Mouse (Mus musculus) heart, postnatal 36 days (tissue): ENCODE measurements around the gene Olfr747. TPM values are rescaled to one million over a fixed set of nuclear protein-coding genes. Genes with fewer than 3 reads are reported as not detected.
"Not testable (repeated sequence)": the region's sequence is repeated elsewhere in the genome, so short reads cannot be mapped to it uniquely, and the experiment has no call there.

Experiments
- DNase-seq, 2 experiments: peaks; one replicate each; pipeline ENCODE4 v3.0.0; 2021 to 2022
- intact Hi-C: fragments of 180-260 bp; cut with DNase I; formaldehyde crosslinking; loops from one replicate; pipeline ENCODE4 v1.15.1; 2025
- total RNA-seq, 2 experiments: library from RNA; stranded (reverse); gene quantifications; 2 replicates each; pipeline ENCODE4 v1.2.3; 2021

The Olfr747 gene
- not detected for total RNA-seq

DNA sequence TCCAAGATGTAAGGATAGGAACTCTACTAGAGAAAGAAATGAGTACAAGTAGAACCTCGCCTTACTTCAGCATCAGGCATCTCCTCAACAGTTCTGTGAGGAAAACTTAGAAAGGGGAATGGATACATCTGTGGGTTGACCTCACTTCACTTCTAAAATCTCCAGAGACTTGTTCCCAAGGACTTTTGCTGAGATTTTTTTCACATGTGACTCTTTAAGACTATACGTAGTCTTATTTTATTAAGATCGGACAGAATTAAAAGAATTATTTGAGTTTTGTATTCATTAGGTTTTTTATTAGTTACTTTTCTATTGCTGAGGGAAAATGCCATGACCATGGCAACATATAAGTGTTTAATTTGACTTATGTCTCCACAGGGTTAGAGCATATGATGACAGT lies at the start of gene Olfr747:
TSS of gene Olfr747 (minus strand) at position 101 of the 400 bp plus-strand sequence.
- intact Hi-C loops, result no loop called here
- no peak for DNase-seq

DNA sequence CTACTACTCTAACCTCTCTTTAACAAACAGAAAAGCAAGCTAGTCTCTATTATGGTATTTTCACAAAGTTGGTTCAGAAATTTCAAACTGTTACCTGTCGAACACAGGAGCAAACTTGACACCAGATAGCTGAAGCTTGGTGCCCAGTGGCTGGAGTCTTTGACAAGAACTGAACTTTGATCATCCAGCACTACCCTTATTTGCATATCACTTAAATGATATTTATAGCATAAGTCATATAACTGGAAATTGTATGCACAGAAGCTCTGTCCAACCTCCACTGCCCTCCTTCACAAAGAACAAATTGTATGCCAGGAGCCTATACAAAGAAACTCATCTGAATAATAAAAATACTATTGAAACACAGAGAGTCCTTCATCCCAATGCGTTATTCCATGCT lies 48.6 kb upstream of the Olfr747 start:
- intact Hi-C loops, result no loop called here
- no peak for DNase-seq

DNA sequence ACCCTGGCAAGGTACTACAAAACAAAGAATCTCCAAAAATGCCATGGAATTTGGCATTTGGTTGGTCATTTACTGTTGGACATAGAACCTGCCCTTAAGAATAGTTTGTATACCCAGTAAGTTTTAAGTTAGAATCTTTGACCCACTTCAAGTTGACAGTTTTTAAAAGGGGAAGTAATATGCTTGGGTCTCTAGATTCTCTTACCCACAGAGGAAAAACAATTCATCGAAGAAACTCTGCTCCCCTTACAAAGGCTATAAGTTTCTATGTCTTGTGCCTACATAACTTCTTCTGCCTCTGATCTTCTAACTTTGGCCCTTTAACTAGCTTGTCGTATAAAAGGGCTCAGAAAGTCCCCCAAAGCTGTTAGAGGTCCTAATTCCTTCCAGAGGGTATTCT lies 47.3 kb upstream of the Olfr747 start:
- no peak for DNase-seq
- intact Hi-C loops, result no loop called here

DNA sequence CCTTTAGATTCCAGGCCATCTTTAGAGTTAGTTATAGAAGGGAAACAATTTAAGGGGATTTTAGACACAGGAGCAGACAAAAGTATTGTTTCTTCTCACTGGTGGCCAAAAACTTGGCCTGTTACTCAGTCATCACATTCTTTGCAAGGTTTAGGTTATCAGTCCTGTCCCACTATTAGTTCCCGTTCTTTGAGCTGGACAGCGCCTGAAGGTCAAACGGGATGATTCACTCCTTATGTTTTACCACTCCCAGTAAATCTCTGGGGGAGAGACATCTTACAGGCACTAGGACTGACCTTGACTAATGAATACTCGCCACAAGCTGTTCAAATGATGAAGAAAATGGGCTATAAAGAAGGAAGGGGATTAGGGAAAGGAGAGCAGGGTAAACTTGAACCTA lies 29.4 kb upstream of the Olfr747 start:
- DNase-seq, intact Hi-C loops: not testable (repeated sequence)

DNA sequence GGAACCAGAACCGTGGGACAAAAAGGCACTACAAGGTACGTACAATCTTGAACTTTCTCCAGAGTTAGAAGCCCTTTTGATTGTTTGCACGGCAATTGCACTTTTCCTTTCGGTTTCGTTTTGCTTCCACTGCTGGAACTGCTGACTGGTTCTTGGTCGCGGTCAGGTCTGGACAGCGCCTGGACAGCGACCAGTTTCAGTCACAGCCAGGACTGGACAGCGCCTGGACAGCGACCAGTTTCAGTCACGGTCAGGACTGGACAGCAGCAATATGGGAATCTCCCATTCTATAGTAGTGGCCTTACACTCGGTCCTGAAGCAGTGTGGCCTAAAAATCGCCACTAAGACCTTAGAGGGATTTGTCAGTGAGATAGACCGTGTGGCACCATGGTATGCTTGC lies 26.9 kb upstream of the Olfr747 start:
- intact Hi-C loops, DNase-seq: not testable (repeated sequence)

DNA sequence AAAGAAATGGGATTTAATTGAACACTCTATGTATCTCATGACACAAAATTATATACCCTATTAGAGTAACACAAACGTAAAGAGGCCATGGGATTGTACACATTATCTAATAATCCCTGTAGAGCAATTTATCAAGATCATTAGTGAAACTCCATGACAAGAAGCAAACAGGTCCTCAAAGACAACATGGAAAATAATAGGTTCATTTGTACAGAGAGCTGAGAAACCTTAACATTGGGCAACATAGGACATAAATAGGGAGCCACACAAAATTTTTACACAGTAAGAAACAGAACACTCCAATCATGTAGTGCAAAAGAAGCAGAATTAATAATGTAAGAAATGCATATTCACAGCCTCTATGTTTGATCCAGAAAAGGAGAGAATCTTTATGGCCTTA lies 14.1 kb upstream of the Olfr747 start, which contains the start of gene Olfr748:
TSS of gene Olfr748 (plus strand) at position 301 of the 400 bp plus-strand sequence.
- no peak for DNase-seq
- intact Hi-C loops, result no loop called here

DNA sequence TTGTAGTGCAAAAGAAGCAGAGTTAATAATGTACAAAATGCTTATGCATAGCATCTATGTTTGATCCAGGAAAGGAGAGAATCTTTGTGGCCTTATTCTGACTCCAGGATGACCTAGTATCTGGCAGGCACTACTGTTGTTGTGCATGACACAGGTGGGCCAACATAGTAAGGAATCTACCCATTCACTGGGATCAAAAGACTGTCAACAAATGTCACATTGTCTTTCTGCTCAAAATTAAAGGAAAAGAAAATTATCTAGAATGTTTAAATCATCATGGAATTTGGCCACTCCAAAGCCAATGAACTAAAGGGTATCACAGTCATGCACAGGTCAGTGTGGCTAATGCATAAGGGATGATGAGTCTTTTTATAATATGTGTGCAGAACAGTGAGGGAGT lies 46.2 kb downstream of the Olfr747 start, which contains the start of gene Olfr746:
TSS of gene Olfr746 (plus strand) at position 301 of the 400 bp plus-strand sequence.
- DNase-seq, result no peak
- intact Hi-C loops, result no loop called here

DNA sequence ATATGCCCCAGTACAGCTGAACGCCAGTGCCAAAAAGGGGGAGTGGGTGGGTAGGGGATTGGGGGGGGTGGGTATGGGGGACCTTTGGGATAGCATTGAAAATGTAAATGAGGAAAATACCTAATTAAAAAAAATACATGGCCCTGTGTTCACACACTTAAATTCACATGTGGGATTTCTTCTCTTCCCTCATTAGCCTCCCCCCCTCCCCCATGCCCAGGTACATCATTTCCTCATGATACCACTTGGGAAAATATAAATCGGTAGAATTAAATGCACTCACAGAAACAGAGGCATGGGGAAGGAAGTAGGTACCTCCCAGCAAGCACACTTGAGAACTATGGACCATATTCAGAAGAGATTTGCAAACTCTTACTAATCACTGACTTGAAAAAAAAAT lies 53.9 kb downstream of the Olfr747 start, which contains the start of gene Olfr745:
TSS of gene Olfr745 (plus strand) at position 301 of the 400 bp plus-strand sequence.
- intact Hi-C loops, result no loop called here

More for the DNA sequence above, 53.9 kb downstream of the Olfr747 start, which contains the start of gene Olfr745:
- no peak for DNase-seq

Other genes starting within 250 kb of the Olfr747 start
- not detected for gene Olfr740, start 247.7 kb downstream of the Olfr747 start, total RNA-seq
- gene Olfr741, start 220.5 kb downstream of the Olfr747 start, total RNA-seq, result not detected
- not detected for gene Olfr742, start 189.6 kb downstream of the Olfr747 start, total RNA-seq
- gene Olfr743, start 171.4 kb downstream of the Olfr747 start, total RNA-seq, result not detected
- gene Olfr744, start 78.3 kb downstream of the Olfr747 start, total RNA-seq, result not detected
- gene Olfr745, start 53.8 kb downstream of the Olfr747 start, total RNA-seq, result not detected
- gene Olfr746, start 46.1 kb downstream of the Olfr747 start, total RNA-seq, result not detected
- not detected for gene Olfr748, start 14.2 kb upstream of the Olfr747 start, total RNA-seq
- gene Olfr749, start 51.9 kb upstream of the Olfr747 start, total RNA-seq, result not detected
- gene Ttc5, start 92.3 kb upstream of the Olfr747 start, total RNA-seq, result 10 to 100 TPM; 13.8 to 15.2 TPM
- gene Ccnb1ip1, start 114.5 kb upstream of the Olfr747 start, total RNA-seq, result not detected
- 10 to 100 TPM; 14.3 to 15.7 TPM for gene Parp2, start 114.6 kb upstream of the Olfr747 start, total RNA-seq
- 10 to 100 TPM; 10.3 to 13.9 TPM for gene Tep1, start 177.4 kb upstream of the Olfr747 start, total RNA-seq
- 10 to 100 TPM; 27.6 to 43.8 TPM for gene Klhl33, start 204.3 kb upstream of the Olfr747 start, total RNA-seq
- gene Osgep, start 231.7 kb upstream of the Olfr747 start, total RNA-seq, result 10 to 100 TPM; 75.7 to 79.2 TPM
- 10 to 100 TPM; 27.7 to 28.1 TPM for gene Apex1, start 231.8 kb upstream of the Olfr747 start, total RNA-seq
- gene Pip4p1, start 237.7 kb upstream of the Olfr747 start, total RNA-seq, result 10 to 100 TPM; 24.5 to 27.2 TPM
- gene Pnp, start 237.9 kb upstream of the Olfr747 start, total RNA-seq, result 10 to 100 TPM; 12.7 to 14.8 TPM